Mouse (Mus musculus) embryonic stem cell, embryonic (primary cell): ENCODE results near the gene Ints3.

Source experiments
- CTCF ChIA-PET, 4 experiments: fragments of 300-600 bp in 2 of 4; fragments of 350-600 bp in 2 of 4; sonication (Branson Sonifier 250); formaldehyde crosslinking; loops; one replicate each; lab custom pipeline; 2022; ENCODE audit warnings: inconsistent platforms in 2 of 4; lab: Charles Lee
- POLR2A ChIA-PET, 4 experiments: fragments of 300-600 bp in 2 of 4; fragments of 350-600 bp in 2 of 4; sonication (Branson Sonifier 250); formaldehyde crosslinking; loops; one replicate each; lab custom pipeline; 2022; ENCODE audit warnings: antibody characterized with exemption in 4 of 4, inconsistent platforms in 1 of 4; lab: Charles Lee

The Ints3 gene

GRCm38 (mm10) chr3:90454931-90455330 is 21.5 kb upstream of the Ints3 start:
- POLR2A ChIA-PET: interaction anchor here (0.6 to 13.2 kb wide), 45 partner anchors 8 to 654 kb away, joined by 3 to 317 read pairs (median 4); partner anchors contain the start of genes Ints3 (in 3 of the 4), Npr1 (in 1 of the 4), Slc27a3 (in 1 of the 4) and Slc39a1 (in 1 of the 4)
- CTCF ChIA-PET: interaction anchor here in 3 of 4 experiments (0.6 to 2.1 kb wide), 9 partner anchors 10 to 1848 kb away, joined by 3 to 11 read pairs (median 4); no protein-coding TSS in a partner anchor

DNA sequence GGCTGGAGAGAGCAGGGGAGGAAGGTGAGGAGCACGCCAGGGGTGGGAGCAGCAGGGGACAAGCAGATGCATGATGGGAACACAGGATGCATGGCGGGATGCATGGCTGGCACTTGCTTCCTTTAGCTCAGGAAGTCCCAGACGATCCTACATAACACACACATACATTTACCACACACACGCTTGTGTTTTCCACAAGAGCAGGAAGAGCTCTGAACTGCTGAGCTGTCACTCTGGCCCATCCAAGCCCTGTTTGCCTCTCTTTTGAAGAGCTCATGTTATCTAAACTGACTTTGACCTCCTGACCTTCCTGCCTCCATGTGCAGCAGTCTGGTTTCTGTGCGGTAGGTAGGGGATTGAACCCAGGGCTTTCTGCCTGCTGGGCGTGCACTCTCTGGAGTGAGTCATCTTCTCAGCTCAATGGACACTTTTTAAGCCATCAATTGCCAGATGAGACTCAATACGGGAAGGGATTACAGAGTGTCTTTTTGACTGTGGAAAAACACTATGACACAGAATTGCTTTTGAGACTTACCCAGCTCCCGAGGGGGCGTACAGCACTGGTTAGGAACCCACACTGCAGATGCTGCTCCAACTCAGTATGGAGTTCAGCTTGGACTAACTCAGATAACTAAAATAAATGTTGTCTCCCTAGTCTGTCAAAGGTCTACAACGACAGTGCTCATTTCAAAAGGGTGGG is 18.1 kb upstream of the Ints3 start:
- CTCF ChIA-PET: interaction anchor here (0.6 to 1.9 kb wide), 9 partner anchors 13 to 78 kb away, joined by 3 to 12 read pairs (median 4); partner anchors contain the start of gene Snapin (in 1 of the 4)
- POLR2A ChIA-PET: interaction anchor here (0.6 to 13.2 kb wide), 54 partner anchors 8 to 453 kb away, joined by 3 to 317 read pairs (median 5); partner anchors contain the start of genes Ints3 (in 4 of the 4), Gatad2b (in 2 of the 4), Rab13 (in 2 of the 4) and Rps27 (in 2 of the 4)

DNA sequence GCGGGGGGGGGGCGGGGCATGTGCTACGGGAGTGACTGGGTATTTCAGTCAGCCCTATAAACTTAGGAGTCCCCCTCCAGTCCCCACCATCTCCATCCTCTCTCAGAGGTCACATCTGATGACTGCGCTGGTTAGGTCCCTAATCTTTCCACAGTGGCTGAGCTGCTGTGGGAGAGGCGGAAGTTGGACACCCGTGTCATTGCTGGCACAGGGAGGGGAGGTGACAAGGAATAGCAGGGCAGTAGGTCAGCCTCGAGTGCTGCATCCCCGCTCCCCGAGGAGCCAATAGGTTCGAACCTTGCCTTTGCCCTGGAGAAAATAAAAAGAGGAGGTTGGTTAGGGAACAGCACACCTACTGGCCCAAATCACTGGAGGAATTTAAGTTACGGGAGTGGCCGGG is 17.5 kb upstream of the Ints3 start:
- ChIA-PET CTCF (interaction anchor here (0.6 to 1.9 kb wide), 8 partner anchors 13 to 77 kb away, joined by 3 to 12 read pairs (median 4); partner anchors contain the start of gene Snapin (in 1 of the 4)), POLR2A (interaction anchor here (0.6 to 13.2 kb wide), 51 partner anchors 8 to 361 kb away, joined by 3 to 317 read pairs (median 5); partner anchors contain the start of genes Ints3 (in 4 of the 4), Rab13 (in 2 of the 4), Rps27 (in 2 of the 4) and Snapin (in 2 of the 4))

DNA sequence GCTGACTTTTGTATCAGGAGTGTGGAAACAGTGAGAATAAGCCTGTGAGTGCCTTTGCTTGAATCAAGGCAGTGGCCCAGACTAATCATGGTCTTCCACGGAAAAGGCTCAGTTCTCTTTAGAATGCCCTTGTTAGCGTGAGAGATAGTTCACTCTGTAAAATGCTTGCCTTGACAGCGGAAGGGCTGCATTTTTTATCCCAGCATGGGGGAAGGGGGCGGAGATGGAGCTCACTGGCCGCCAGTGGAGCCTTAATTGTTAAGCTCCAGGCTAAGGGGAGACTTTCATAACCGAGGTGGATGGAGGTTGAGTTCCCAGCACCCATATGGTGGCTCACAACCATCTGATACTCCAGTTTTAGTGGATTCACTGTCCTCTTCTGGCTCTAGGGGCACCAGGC is 15.2 kb upstream of the Ints3 start:
- ChIA-PET CTCF (interaction anchor here in 1 of 4 experiments (1.4 kb wide), 1 partner anchor 36 kb away, joined by 5 read pairs; no protein-coding TSS in a partner anchor), POLR2A (interaction anchor here (0.6 to 13.2 kb wide), 18 partner anchors 9 to 180 kb away, joined by 3 to 317 read pairs (median 4); partner anchors contain the start of gene Ints3 (in 2 of the 4))

GRCm38 (mm10) chr3:90447123-90447494 is 13.7 kb upstream of the Ints3 start:
- CTCF ChIA-PET: interaction anchor here in 3 of 4 experiments (0.5 to 1.8 kb wide), 9 partner anchors 17 to 719 kb away, joined by 3 to 7 read pairs (median 3); no protein-coding TSS in a partner anchor
- POLR2A ChIA-PET: interaction anchor here (0.5 to 13.2 kb wide), 49 partner anchors 8 to 483 kb away, joined by 3 to 317 read pairs (median 5); partner anchors contain the start of genes Ints3 (in 3 of the 4), Chtop (in 2 of the 4), Npr1 (in 2 of the 4) and Rab13 (in 2 of the 4)

DNA sequence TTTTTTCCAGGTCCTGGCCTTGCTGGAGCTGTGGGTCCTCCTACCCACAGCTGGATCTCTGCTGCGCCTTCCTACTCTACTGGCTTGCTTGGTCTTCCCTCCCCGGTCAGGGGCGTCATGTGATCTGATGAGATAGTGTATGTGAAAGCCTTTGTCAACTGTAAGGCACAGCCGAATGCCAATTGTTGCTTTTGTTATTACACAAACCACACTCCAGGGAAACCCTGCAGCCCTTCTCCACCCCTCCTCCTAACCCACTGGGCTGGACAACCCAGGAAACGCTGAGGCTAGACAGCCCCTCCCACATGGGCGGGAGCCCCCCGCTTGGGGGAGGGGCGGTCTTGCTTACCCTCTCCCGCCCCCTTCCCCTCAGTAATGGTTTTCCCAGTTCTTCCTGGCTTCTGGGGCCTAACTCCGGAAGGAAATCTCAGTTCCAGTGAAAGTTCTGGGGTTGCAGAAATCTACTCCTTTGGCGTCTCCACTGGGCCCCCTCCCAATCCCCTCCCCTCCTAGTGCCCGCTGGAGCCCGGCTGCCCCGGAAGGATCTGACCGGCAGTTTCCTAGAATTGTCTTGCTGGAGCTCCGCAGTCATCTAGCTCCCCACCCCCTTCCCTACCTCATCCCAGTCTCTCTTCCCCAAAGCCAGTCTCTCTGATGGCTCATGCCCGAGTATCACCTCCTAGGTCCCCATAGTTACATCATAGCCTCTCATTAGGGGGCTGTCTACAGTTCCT is 13.1 kb upstream of the Ints3 start:
- POLR2A ChIA-PET: interaction anchor here (0.5 to 13.2 kb wide), 70 partner anchors 8 to 615 kb away, joined by 3 to 317 read pairs (median 4); partner anchors contain the start of genes Ints3 (in 3 of the 4), Chtop (in 2 of the 4), Npr1 (in 2 of the 4) and Rab13 (in 2 of the 4)

GRCm38 (mm10) chr3:90445417-90446200 is 12.2 kb upstream of the Ints3 start:
- CTCF ChIA-PET: interaction anchor here in 3 of 4 experiments (0.6 to 1.8 kb wide), 5 partner anchors 17 to 168 kb away, joined by 3 to 7 read pairs (median 3); no protein-coding TSS in a partner anchor
- POLR2A ChIA-PET: interaction anchor here (0.6 to 13.2 kb wide), 54 partner anchors 8 to 614 kb away, joined by 3 to 317 read pairs (median 5); partner anchors contain the start of genes Ints3 (in 3 of the 4), Chtop (in 2 of the 4), Npr1 (in 2 of the 4) and S100a1 (in 2 of the 4)

More for the DNA sequence above, 13.1 kb upstream of the Ints3 start:
- CTCF ChIA-PET: interaction anchor here in 3 of 4 experiments (0.5 to 1.8 kb wide), 11 partner anchors 16 to 719 kb away, joined by 3 to 7 read pairs (median 3); no protein-coding TSS in a partner anchor

DNA sequence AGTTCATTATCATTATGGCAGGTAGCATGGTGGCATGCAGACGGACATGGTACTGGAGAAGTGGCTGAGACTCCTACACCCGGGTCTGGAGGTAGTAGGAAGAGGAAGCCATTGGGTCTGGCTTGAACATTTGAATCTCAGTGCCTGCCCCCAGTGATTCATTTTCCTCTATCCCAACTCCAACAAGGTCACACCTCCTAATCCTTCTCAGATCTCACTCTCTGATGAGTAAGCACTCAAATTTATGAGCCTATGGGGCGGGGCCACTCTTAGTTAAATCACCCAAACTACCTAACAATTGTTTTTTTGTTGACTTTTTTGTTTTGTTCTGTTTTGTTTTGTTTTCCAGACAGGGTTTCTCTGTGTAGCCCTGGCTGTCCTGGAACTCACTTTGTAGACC is 10.6 kb upstream of the Ints3 start:
- CTCF ChIA-PET: interaction anchor here in 1 of 4 experiments (0.7 kb wide), 1 partner anchor 31 kb away, joined by 3 read pairs; no protein-coding TSS in a partner anchor
- POLR2A ChIA-PET: interaction anchor here in 3 of 4 experiments (0.5 to 2.3 kb wide), 7 partner anchors 9 to 69 kb away, joined by 3 to 15 read pairs (median 5); partner anchors contain the start of genes Ints3 (in 2 of the 3), S100a1 (in 1 of the 3) and S100a13 (in 1 of the 3)

- CTCF ChIA-PET: interaction anchor here in 1 of 4 experiments (0.6 to 0.7 kb wide), 2 partner anchors 326 to 745 kb away, joined by 3 read pairs; no protein-coding TSS in a partner anchor
Observed at GRCm38 (mm10) chr3:90440756-90441155, 7.3 kb upstream of the Ints3 start.

GRCm38 (mm10) chr3:90437131-90437530 is 3.7 kb upstream of the Ints3 start:
- ChIA-PET POLR2A (interaction anchor here (0.5 to 14.1 kb wide), 40 partner anchors 9 to 205 kb away, joined by 3 to 317 read pairs (median 6); partner anchors contain the start of genes Chtop (in 2 of the 4), Slc27a3 (in 2 of the 4), Gatad2b (in 1 of the 4) and Jtb (in 1 of the 4)), CTCF (interaction anchor here in 2 of 4 experiments (0.5 to 2.1 kb wide), 4 partner anchors 25 to 189 kb away, joined by 3 to 5 read pairs (median 3); partner anchors contain the start of genes Slc39a1 (in 1 of the 2) and Snapin (in 1 of the 2))

More at GRCm38 (mm10) chr3:90440756-90441155, 7.3 kb upstream of the Ints3 start:
- POLR2A ChIA-PET: interaction anchor here in 2 of 4 experiments (1.0 to 14.1 kb wide), 5 partner anchors 7 to 148 kb away, joined by 3 to 317 read pairs (median 5); partner anchors contain the start of gene Gatad2b (in 1 of the 2)

DNA sequence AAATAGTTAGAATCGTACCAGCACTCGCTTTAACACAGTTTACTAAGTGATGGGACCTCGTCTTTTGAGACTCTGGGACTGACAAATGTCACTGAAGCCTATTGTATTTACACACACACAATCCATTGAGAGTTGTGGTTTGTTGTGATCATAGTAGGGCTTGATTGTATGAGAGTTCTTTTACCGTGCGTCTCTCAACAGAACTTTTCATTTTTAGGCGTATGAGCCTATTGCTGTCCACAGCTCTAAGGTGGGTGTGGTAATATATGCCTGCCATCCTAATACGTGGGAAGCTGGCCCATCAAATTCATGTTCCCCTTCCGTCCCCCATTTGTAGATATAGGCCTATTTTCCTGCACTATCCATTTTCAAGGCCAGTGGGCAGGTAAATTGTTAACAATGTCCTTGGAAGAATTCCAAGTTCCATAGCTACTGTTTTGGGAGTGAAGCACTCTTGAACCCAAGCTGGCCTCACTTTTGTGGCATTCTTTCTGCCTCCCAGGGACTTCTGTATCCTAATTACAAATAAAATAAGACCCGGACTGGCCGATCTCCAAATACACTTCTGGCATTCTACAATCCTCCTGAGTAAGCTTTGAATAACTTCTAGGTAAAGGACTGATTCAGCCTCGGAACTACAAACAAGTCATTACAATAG is 780 bp upstream of the Ints3 start:
- POLR2A ChIA-PET: interaction anchor here (0.6 to 14.1 kb wide), 62 partner anchors 9 to 335 kb away, joined by 3 to 317 read pairs (median 5); partner anchors contain the start of genes Slc27a3 (in 3 of the 4), Gatad2b (in 2 of the 4), Jtb (in 2 of the 4) and Slc39a1 (in 2 of the 4)
- CTCF ChIA-PET: interaction anchor here (0.5 to 1.2 kb wide), 11 partner anchors 14 to 1117 kb away, joined by 3 to 5 read pairs (median 4); no protein-coding TSS in a partner anchor

- CTCF ChIA-PET: interaction anchor here in 1 of 4 experiments (1.1 kb wide), 1 partner anchor 20 kb away, joined by 3 read pairs; no protein-coding TSS in a partner anchor
Observed at GRCm38 (mm10) chr3:90432811-90433219, 607 bp downstream of the Ints3 start.

GRCm38 (mm10) chr3:90432348-90432747 is 1.1 kb downstream of the Ints3 start:
- ChIA-PET POLR2A (interaction anchor here in 3 of 4 experiments (0.7 to 14.1 kb wide), 15 partner anchors 8 to 194 kb away, joined by 3 to 317 read pairs (median 15); partner anchors contain the start of genes Gatad2b (in 1 of the 3) and Slc39a1 (in 1 of the 3)), CTCF (interaction anchor here in 2 of 4 experiments (0.7 to 1.1 kb wide), 2 partner anchors 18 to 20 kb away, joined by 3 read pairs; no protein-coding TSS in a partner anchor)

More at GRCm38 (mm10) chr3:90432811-90433219, 607 bp downstream of the Ints3 start:
- POLR2A ChIA-PET: interaction anchor here (0.7 to 14.1 kb wide), 32 partner anchors 8 to 334 kb away, joined by 3 to 317 read pairs (median 7); partner anchors contain the start of genes Gatad2b (in 1 of the 4), Slc27a3 (in 1 of the 4) and Slc39a1 (in 1 of the 4)

DNA sequence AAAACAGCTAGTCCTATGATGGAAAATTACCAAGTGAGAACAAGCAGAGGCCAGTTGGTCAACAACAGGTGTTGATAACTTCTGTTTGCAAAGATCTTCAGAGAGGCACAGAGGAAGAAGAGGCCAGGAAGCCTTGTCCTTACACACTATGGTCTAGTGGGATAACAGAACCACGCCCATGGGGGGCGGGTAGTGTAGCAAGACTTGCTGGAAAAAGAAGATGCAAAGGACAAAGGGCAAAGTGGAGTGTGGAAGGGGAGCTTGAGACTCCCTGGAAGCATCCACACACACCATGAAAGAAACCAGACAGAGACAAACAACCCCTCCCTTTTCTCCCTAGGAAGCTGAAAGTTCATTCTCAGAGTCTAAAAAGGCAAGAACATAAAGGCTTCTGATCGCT is 3.8 kb downstream of the Ints3 start:
- POLR2A ChIA-PET: interaction anchor here in 3 of 4 experiments (0.9 to 14.1 kb wide), 11 partner anchors 9 to 181 kb away, joined by 3 to 317 read pairs (median 4); partner anchors contain the start of genes Slc27a3 (in 1 of the 3) and Slc39a1 (in 1 of the 3)
- CTCF ChIA-PET: interaction anchor here in 2 of 4 experiments (0.9 to 1.7 kb wide), 2 partner anchors 17 kb away, joined by 3 to 6 read pairs; no protein-coding TSS in a partner anchor
